Mouse (Mus musculus) neural tube, embryonic 11.5 days (tissue): ENCODE data around the gene Pcsk1n. TPM values are rescaled to one million over a fixed set of nuclear protein-coding genes. Genes with fewer than 3 reads are reported as not detected.

Source experiments
- polyA plus RNA-seq: library from polyadenylated mRNA; unstranded; fragments of >200 nt; fragmentation: Nextera tagmentation; extraction: Ambion mirVana; gene quantifications from 2 replicates; pipeline ENCODE4 v1.2.1, GENCODE M21; 2014

The Pcsk1n gene
- polyA plus RNA-seq, 1 experiment from 2014 or later, result 33.1 TPM

Other genes with a start within 250 kb of the Pcsk1n start
- 43.3 and 49.4 TPM in 2 replicates for gene Plp2, start 248.4 kb upstream of the Pcsk1n start, polyA plus RNA-seq
- gene Magix, start 238.6 kb upstream of the Pcsk1n start, polyA plus RNA-seq, result not detected in 2 replicates
- 47.3 and 48.4 TPM in 2 replicates for gene Gpkow, start 222.7 kb upstream of the Pcsk1n start, polyA plus RNA-seq
- gene Wdr45, start 205.5 kb upstream of the Pcsk1n start, polyA plus RNA-seq, result 17.8 and 18.3 TPM in 2 replicates
- not detected in 2 replicates for gene Gm45208, start 197.6 kb upstream of the Pcsk1n start, polyA plus RNA-seq
- gene Praf2, start 191.4 kb upstream of the Pcsk1n start, polyA plus RNA-seq, result 102 and 104 TPM in 2 replicates
- gene Ccdc120, start 168.9 kb upstream of the Pcsk1n start, polyA plus RNA-seq, result 21.0 and 31.8 TPM in 2 replicates
- 21.6 and 25.9 TPM in 2 replicates for gene Tfe3, start 157.3 kb upstream of the Pcsk1n start, polyA plus RNA-seq
- 51.7 and 57.0 TPM in 2 replicates for gene Gripap1, start 130.1 kb upstream of the Pcsk1n start, polyA plus RNA-seq
- 2.2 and 2.5 TPM in 2 replicates for gene Kcnd1, start 97.5 kb upstream of the Pcsk1n start, polyA plus RNA-seq
- gene Otud5, start 78.5 kb upstream of the Pcsk1n start, polyA plus RNA-seq, result 35.9 and 40.8 TPM in 2 replicates
- gene Pim2, start 41.6 kb upstream of the Pcsk1n start, polyA plus RNA-seq, result 5.9 and 7.8 TPM in 2 replicates
- 13.8 and 15.3 TPM in 2 replicates for gene Slc35a2, start 35.8 kb upstream of the Pcsk1n start, polyA plus RNA-seq
- gene Pqbp1, start 20.6 kb upstream of the Pcsk1n start, polyA plus RNA-seq, result 137 and 143 TPM in 2 replicates
- gene Timm17b, start 20.5 kb upstream of the Pcsk1n start, polyA plus RNA-seq, result 171 and 184 TPM in 2 replicates
- not detected in 2 replicates for gene Gm10491, start 12.0 kb upstream of the Pcsk1n start, polyA plus RNA-seq
- gene Gm10490, start 10.3 kb upstream of the Pcsk1n start, polyA plus RNA-seq, result not detected in 2 replicates
- gene Eras, start 8.8 kb downstream of the Pcsk1n start, polyA plus RNA-seq, result not detected in 2 replicates
- gene Hdac6, start 28.1 kb downstream of the Pcsk1n start, polyA plus RNA-seq, result 51.6 and 53.6 TPM in 2 replicates
- gene Gata1, start 58.2 kb downstream of the Pcsk1n start, polyA plus RNA-seq, result 4.7 and 4.9 TPM in 2 replicates
- gene Glod5, start 98.7 kb downstream of the Pcsk1n start, polyA plus RNA-seq, result not detected in 2 replicates
- gene Suv39h1, start 154.9 kb downstream of the Pcsk1n start, polyA plus RNA-seq, result 82.5 and 84.8 TPM in 2 replicates
- 0.19 and 0.32 TPM in 2 replicates for gene Was, start 170.7 kb downstream of the Pcsk1n start, polyA plus RNA-seq
- gene Wdr13, start 213.1 kb downstream of the Pcsk1n start, polyA plus RNA-seq, result 25.6 and 27.3 TPM in 2 replicates
- gene Rbm3, start 226.1 kb downstream of the Pcsk1n start, polyA plus RNA-seq, result 400 and 423 TPM in 2 replicates